Mouse (Mus musculus) embryonic facial prominence, embryonic 14.5 days (tissue): ENCODE measurements around the gene Hcrtr2. TPM values are rescaled to one million over a fixed set of nuclear protein-coding genes. Genes with fewer than 3 reads are reported as not detected.

Experiments used
- ATAC-seq: fragments of 200-750 bp; cut with Nextera tagmentation; 2 replicates; pipeline ENCODE4 v1.8.0; 2017; ENCODE audit warnings: low read depth, moderate number of reproducible peaks, moderate TSS enrichment
- DNase-seq: peaks from one replicate; pipeline ENCODE4 v3.0.0-alpha.2; 2015; ENCODE audit warnings: low spot score
- H3K27ac ChIP-seq: fragments of 300-500 bp; sonication (generic); replicated peaks from 2 replicates; pipeline ENCODE4 v1.5.1; 2014; ENCODE audit warnings: low read depth, mild to moderate bottlenecking, low read length, moderate library complexity
- H3K27me3 ChIP-seq: fragments of 300-500 bp; sonication (generic); replicated peaks from 2 replicates; pipeline ENCODE4 v1.6.1; 2014; ENCODE audit warnings: low read length; ENCODE audit not compliant: control insufficient read depth, insufficient read depth
- H3K36me3 ChIP-seq: fragments of 300-500 bp; sonication (generic); 2 replicates; pipeline ENCODE4 v1.6.1; 2014; ENCODE audit warnings: low read length, mixed read lengths; ENCODE audit not compliant: control insufficient read depth, insufficient read depth
- H3K4me1 ChIP-seq: fragments of 300-500 bp; sonication (generic); 2 replicates; pipeline ENCODE4 v1.6.1; 2014; ENCODE audit warnings: antibody characterized with exemption, low read length; ENCODE audit not compliant: control insufficient read depth, insufficient read depth
- H3K4me2 ChIP-seq: fragments of 300-500 bp; sonication (generic); 2 replicates; pipeline ENCODE4 v1.6.1; 2014; ENCODE audit warnings: low read depth, mild to moderate bottlenecking, low read length, moderate library complexity, mixed read lengths
- H3K4me3 ChIP-seq: fragments of 300-500 bp; sonication (generic); 2 replicates; pipeline ENCODE4 v1.5.1; 2014; ENCODE audit warnings: low read depth, mild to moderate bottlenecking, low read length
- H3K9ac ChIP-seq: fragments of 300-500 bp; sonication (generic); 2 replicates; pipeline ENCODE4 v1.6.1; 2014; ENCODE audit warnings: low read depth, mild to moderate bottlenecking, low read length, moderate library complexity, mixed read lengths
- H3K9me3 ChIP-seq: fragments of 300-500 bp; sonication (generic); 2 replicates; pipeline ENCODE4 v1.6.1; 2016; ENCODE audit warnings: low read length; ENCODE audit not compliant: control insufficient read depth
- WGBS: fragments of 180-500 bp; shearing (Covaris S2); extraction: QIAGEN DNeasy Blood & Tissue Kit; methylation state at CpG from one replicate; pipeline ENCODE4 v1.1.7; 2014; 5-methylcytosine and 5-hydroxymethylcytosine counted together
- polyA plus RNA-seq: library from polyadenylated mRNA; unstranded; fragments of >200 nt; fragmentation: Nextera tagmentation; extraction: Ambion mirVana; gene quantifications from 2 replicates; pipeline ENCODE4 v1.2.1, GENCODE M21; 2014

Hcrtr2 gene
- polyA plus RNA-seq, 1 experiment from 2014 or later, result 0.54 TPM

GRCm38 (mm10) chr9:76217178-76217975, 106.3 kb downstream of the Hcrtr2 start:
- H3K4me2 ChIP-seq, result no peak overlapping the region
- no peak overlapping the region for H3K9ac ChIP-seq
- 55% methylated on average over 4 of the region's 4 CpGs for WGBS
- no peaks in the 10 kb centered on the region for H3K36me3 ChIP-seq
- H3K9me3 ChIP-seq, result no peaks in the 10 kb centered on the region
- H3K27ac ChIP-seq, result no peak overlapping the region
- H3K4me3 ChIP-seq, result no peak overlapping the region
- no peaks in the 10 kb centered on the region for H3K4me1 ChIP-seq
- ATAC-seq, result no peak
- no peak for DNase-seq
- H3K27me3 ChIP-seq, result no peaks in the 10 kb centered on the region

GRCm38 (mm10) chr9:76214678-76215077, 109.0 kb downstream of the Hcrtr2 start:
- H3K9ac ChIP-seq, result no peak overlapping the region
- H3K36me3 ChIP-seq, result no peaks in the 10 kb centered on the region
- ATAC-seq (no peak), DNase-seq (no peak)
- H3K27me3 ChIP-seq, result no peaks in the 10 kb centered on the region
- WGBS, result 58% methylated on average over 4 of the region's 4 CpGs
- H3K4me2 ChIP-seq, result no peak overlapping the region
- no peak overlapping the region for H3K4me3 ChIP-seq
- H3K27ac ChIP-seq, result no peak overlapping the region
- H3K9me3 ChIP-seq, result no peaks in the 10 kb centered on the region
- no peaks in the 10 kb centered on the region for H3K4me1 ChIP-seq

- no peaks in the 10 kb centered on the region for H3K27me3 ChIP-seq
- H3K4me1 ChIP-seq, result no peaks in the 10 kb centered on the region
- no peak within 1 kb of the TSS for H3K9ac ChIP-seq
- no peaks in the 10 kb centered on the region for H3K36me3 ChIP-seq
- DNase-seq, result no peak
- H3K4me3 ChIP-seq, result no peak within 1 kb of the TSS
- WGBS, result 84% methylated on average over 2 of the region's 2 CpGs
- H3K4me2 ChIP-seq, result no peak within 1 kb of the TSS
- no peak within 1 kb of the TSS for H3K27ac ChIP-seq
- H3K9me3 ChIP-seq, result no peaks in the 10 kb centered on the region
- ATAC-seq, result no peak
Observed at GRCm38 (mm10) chr9:76213557-76213956, 110.1 kb downstream of the Hcrtr2 start, which contains the start of gene Gfral. Gfral (minus strand) TSS chr9:76213657.

DNA sequence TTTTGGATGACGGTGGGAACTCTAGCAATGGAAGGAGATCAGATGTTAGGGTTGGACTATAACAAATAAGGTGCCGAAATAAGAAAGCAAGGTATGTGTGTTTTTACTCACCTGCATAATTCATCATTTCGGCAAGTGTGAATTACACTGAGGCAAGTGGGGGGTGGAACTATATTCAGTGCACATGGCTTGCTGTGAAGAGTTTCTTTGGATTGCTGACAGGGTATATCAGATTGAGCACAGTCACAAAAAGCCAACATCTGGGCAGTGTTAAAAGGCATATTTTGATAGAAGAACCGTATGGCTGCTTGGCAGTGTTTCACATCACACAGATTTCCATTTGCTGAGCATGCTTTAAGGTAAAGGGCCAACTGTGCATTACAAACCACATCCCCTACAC, 126.7 kb downstream of the Hcrtr2 start:
- peak; percentile 57 for DNase-seq
- ATAC-seq, result no peak
- WGBS, result 44% methylated on average over 4 of the region's 4 CpGs

GRCm38 (mm10) chr9:76179221-76179620, 144.4 kb downstream of the Hcrtr2 start:
- no peaks in the 10 kb centered on the region for H3K9me3 ChIP-seq
- H3K9ac ChIP-seq, result no peak overlapping the region
- H3K4me2 ChIP-seq, result no peak overlapping the region
- no peaks in the 10 kb centered on the region for H3K36me3 ChIP-seq
- ATAC-seq, result no peak
- H3K27ac ChIP-seq, result no peak overlapping the region
- no peaks in the 10 kb centered on the region for H3K27me3 ChIP-seq
- no peak overlapping the region for H3K4me3 ChIP-seq
- no peaks in the 10 kb centered on the region for H3K4me1 ChIP-seq
- DNase-seq, result peak; percentile 78

More for the DNA sequence above, 126.7 kb downstream of the Hcrtr2 start:
- H3K4me3 ChIP-seq, result no peak overlapping the region
- H3K27ac ChIP-seq, result no peak overlapping the region
- no peak overlapping the region for H3K9ac ChIP-seq
- H3K4me1 ChIP-seq, result no peaks in the 10 kb centered on the region; the same call in none of the 2 replicates
- no peak overlapping the region for H3K4me2 ChIP-seq
- H3K9me3 ChIP-seq, result no peaks in the 10 kb centered on the region
- no peaks in the 10 kb centered on the region for H3K27me3 ChIP-seq
- H3K36me3 ChIP-seq, result no peaks in the 10 kb centered on the region

Other genes starting within 250 kb of the Hcrtr2 start
- not detected in 2 replicates for gene Gfral, start 110.2 kb downstream of the Hcrtr2 start, polyA plus RNA-seq
- 3.7 and 5.3 TPM in 2 replicates for gene Fam83b, start 243.3 kb upstream of the Hcrtr2 start, polyA plus RNA-seq